Mouse (Mus musculus) stomach, postnatal 0 days (tissue): ENCODE results near the gene Pcyt2.

ENCODE experiments used
- CTCF ChIP-seq: IDR thresholded peaks from 2 replicates; pipeline ENCODE4 v1.5.1; 2016; ENCODE audit warnings: antibody characterized with exemption, low read depth, mild to moderate bottlenecking, moderate library complexity
- EP300 ChIP-seq: optimal IDR thresholded peaks from 2 replicates; pipeline ENCODE3; 2016; ENCODE audit warnings: antibody characterized with exemption

DNA sequence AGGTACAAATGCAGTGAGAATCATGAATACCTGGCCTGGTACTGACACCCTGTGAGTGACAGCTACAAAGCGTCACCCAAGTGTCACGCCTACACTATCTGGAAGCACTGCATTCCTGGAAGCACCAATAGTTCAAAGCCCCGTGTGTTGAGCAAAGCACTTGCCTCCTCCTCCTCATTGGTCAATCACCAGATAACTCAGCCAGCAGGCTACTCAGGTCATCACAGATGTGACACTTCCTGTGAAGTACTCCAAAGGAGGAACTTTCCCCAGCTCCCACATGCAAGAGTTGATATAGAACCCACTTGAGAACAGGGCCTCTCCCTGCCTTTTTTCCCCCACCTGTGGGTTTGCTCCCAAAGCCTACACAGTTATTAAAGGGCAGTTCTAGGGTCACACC, 46.6 kb downstream of the Pcyt2 start:
- no peak for TF ChIP-seq CTCF
- no peak for TF ChIP-seq EP300
